Mouse (Mus musculus) heart, adult 11 months (tissue): ENCODE results near the gene Depp1.

Experiments
- DNase-seq: peaks from one replicate; pipeline ENCODE4 v3.0.0; 2022

Gene Depp1

DNA sequence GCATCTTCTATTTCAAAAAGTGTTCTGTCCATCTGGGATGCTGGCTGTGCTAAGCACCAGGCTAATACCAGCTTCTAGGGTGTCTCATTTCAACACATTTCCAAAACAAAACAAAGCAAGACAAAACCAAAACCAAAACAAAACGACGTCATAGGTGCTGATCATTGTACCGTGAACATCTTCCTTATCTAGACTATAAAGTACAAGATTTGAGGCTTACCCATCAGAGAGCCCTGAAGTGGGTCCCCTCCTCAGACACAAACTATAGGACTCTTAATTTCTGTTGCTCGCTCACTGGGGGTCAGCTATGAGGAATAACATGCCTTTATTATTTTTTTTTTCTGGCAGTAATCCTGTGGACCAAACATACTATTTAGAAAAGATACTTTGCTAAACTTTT lies 43.2 kb downstream of the Depp1 start:
- DNase-seq = peak; percentile 50

DNA sequence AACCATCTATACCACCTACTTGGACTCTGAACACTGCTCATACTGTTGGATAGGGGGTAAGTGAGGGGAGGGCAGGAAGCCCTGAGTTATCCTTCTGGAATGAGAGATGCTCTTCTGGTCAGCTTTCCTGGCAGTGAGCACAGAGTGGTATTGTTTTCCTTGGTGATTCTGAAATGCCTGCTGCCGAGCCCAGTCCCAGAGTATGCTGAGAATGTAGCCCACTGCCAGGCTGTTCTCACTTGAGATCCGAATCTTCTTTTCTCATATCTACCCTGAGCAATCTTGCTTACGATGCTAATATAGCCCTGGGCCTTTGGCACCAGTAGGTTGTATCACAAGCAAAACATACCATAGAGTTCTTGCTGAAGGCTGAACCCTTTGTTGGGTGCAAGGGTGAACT lies 43.9 kb downstream of the Depp1 start:
- DNase-seq = no peak

DNA sequence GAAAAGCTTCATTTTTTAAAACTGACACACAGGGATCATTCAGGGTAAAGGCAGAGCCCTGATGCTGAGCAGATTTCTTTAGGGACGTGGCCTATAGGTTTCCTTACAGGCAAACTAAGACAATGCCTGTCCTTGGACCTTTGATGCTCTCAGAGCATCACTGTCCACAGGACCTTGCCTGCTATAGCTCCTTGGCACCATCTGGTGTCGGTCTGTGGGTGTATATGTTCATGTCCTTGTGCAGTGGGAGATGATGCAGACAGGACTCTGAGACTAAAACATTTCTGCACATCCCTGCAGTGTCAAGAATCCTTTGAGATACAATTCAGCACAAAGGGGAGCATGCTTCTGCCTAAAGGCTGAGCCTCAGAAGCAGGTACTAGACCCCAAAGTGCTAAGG lies 47.0 kb downstream of the Depp1 start:
- peak; percentile 70 for DNase-seq

DNA sequence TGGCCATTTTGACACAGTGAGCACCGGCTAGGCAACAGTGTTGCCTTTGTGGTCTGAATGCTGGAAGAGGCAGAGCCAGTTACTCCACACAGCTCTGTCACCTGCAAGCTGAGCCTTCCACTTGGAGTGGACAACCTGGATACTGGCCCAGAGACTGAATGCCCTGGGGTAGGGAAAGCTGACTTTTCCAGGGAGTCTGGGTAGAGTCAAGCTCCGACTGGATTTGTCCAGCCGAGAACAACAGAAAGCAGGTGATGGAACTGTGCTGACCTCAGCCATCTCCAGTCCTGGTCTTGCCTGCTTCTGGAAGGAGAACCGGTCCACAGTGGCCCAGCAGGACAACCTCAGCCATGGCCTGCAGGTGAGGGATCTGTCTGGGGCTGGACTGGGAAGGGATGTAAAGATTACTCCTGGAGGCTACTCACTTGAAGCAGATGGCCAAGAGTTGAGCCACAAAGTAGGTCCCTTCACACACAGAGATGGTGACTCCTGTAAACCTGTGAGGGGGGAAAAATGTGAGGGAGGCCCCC lies 47.6 kb downstream of the Depp1 start:
- DNase-seq = peak; percentile 83

DNA sequence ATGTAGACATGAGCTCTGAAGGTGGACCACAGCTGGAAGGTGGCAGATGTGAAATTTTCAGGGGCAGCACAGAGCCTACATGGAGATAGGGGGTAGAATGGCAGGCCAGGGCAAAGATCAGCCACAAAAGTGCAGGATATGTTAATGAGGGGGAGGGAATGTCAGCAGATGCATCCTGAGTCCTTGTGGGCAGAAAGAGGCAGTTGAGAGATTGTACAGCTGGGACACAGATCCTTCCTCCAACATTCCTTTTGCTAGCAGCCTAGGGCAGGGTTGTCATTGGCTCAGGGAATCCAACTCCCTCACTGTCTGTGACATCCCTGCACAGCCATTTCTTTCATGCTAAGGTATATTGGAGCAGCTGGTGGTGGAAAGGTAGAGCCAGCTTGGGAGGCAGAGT lies 50.4 kb downstream of the Depp1 start:
- DNase-seq = peak; percentile 68
